Mouse (Mus musculus) stomach, embryonic 15.5 days (tissue): ENCODE results near the gene Hist2h2be. TPM values are rescaled to one million over a fixed set of nuclear protein-coding genes. Genes with fewer than 3 reads are reported as not detected.
"Not testable (repeated sequence)": the region's sequence is repeated elsewhere in the genome, so short reads cannot be mapped to it uniquely, and the experiment has no call there.

ENCODE experiments used
- ATAC-seq: fragments of 200-750 bp; cut with Nextera tagmentation; 2 replicates; pipeline ENCODE4 v1.8.0; 2017; ENCODE audit warnings: low read depth, moderate number of reproducible peaks, moderate TSS enrichment; ENCODE audit not compliant: insufficient read depth, low FRiP score
- H3K27ac ChIP-seq: fragments of 300-500 bp; sonication (generic); 2 replicates; pipeline ENCODE4 v1.5.1; 2015; ENCODE audit warnings: mild to moderate bottlenecking, inconsistent platforms
- H3K27me3 ChIP-seq: fragments of 300-500 bp; sonication (generic); replicated peaks from 2 replicates; pipeline ENCODE4 v1.6.1; 2015; ENCODE audit warnings: inconsistent platforms
- H3K36me3 ChIP-seq: fragments of 300-500 bp; sonication (generic); 2 replicates; pipeline ENCODE4 v1.6.1; 2015; ENCODE audit warnings: inconsistent platforms
- H3K4me1 ChIP-seq: fragments of 300-500 bp; sonication (generic); 2 replicates; pipeline ENCODE4 v1.6.1; 2015; ENCODE audit warnings: inconsistent platforms
- H3K4me2 ChIP-seq: fragments of 300-500 bp; sonication (generic); 2 replicates; pipeline ENCODE4 v1.6.1; 2015; ENCODE audit warnings: mild to moderate bottlenecking, inconsistent platforms
- H3K4me3 ChIP-seq: fragments of 300-500 bp; sonication (generic); replicated peaks from 2 replicates; pipeline ENCODE4 v1.5.1; 2015; ENCODE audit warnings: inconsistent platforms
- H3K9ac ChIP-seq: fragments of 300-500 bp; sonication (generic); 2 replicates; pipeline ENCODE4 v1.6.1; 2015; ENCODE audit warnings: inconsistent platforms
- H3K9me3 ChIP-seq: fragments of 300-500 bp; sonication (generic); 2 replicates; pipeline ENCODE4 v1.6.1; 2016; ENCODE audit warnings: inconsistent platforms
- WGBS: fragments of 180-500 bp; shearing (Covaris S2); methylation state at CpG from one replicate; pipeline ENCODE4 v1.1.7; 2015; 5-methylcytosine and 5-hydroxymethylcytosine counted together
- microRNA-seq: library from miRNA; unstranded; fragments of <30 nt; microRNA quantifications from one replicate; pipeline ENCODE4, GENCODE M21; 2016
- polyA plus RNA-seq: library from polyadenylated mRNA; unstranded; fragments of >200 nt; fragmentation: Nextera tagmentation; extraction: Ambion mirVana; gene quantifications from 2 replicates; pipeline ENCODE4 v1.2.1, GENCODE M21; 2015

Gene Hist2h2be
- polyA plus RNA-seq, 1 experiment from 2014 or later, result 8.0 TPM

GRCm38 (mm10) chr3:96268776-96269378 lies 48.0 kb downstream of the Hist2h2be start:
- not testable (repeated sequence) for H3K4me1 ChIP-seq, H3K36me3 ChIP-seq, H3K9ac ChIP-seq, H3K27me3 ChIP-seq, H3K9me3 ChIP-seq
- H3K4me3 ChIP-seq, result peak overlapping the region; percentile 45
- peak overlapping the region; percentile 98 for H3K27ac ChIP-seq
- H3K4me2 ChIP-seq, result peak overlapping the region; percentile 65
- WGBS, result 0% methylated on average over 15 of the region's 44 CpGs
- peak; percentile 13 for ATAC-seq

- Histone ChIP-seq H3K4me1 (peaks cover 3% of the 10 kb centered on the region; the same call in 1 of the 2 replicates), H3K9ac (peak within 1 kb of the TSS; percentile 42), H3K4me2 (peak within 1 kb of the TSS; percentile 65), H3K27ac (peak within 1 kb of the TSS; percentile 98), H3K36me3 (no peaks in the 10 kb centered on the region), H3K4me3 (peak within 1 kb of the TSS; percentile 54), H3K27me3 (no peaks in the 10 kb centered on the region), H3K9me3 (no peaks in the 10 kb centered on the region)
- ATAC-seq, result peak; percentile 94
- under 1% methylated on average over 45 of the region's 45 CpGs for WGBS
These were observed 48.9 kb downstream of the Hist2h2be start, which contains the start of gene Hist2h2bb for GRCm38 (mm10) chr3:96269511-96270474. Hist2h2bb (plus strand) TSS chr3:96269752.

Small RNAs within 50 kb of the gene (microRNA-seq; reads per million reads assigned to microRNA genes)
- gene Gm44492 (not detected), gene Gm47311 (not detected), gene Gm47313 (not detected)

Other genes starting within 250 kb of the Hist2h2be start
- gene Plekho1, start 225.1 kb upstream of the Hist2h2be start, polyA plus RNA-seq, result 30.9 and 33.2 TPM in 2 replicates
- 33.9 and 35.1 TPM in 2 replicates for gene Vps45, start 162.7 kb upstream of the Hist2h2be start, polyA plus RNA-seq
- 20.0 and 22.3 TPM in 2 replicates for gene Otud7b, start 116.6 kb upstream of the Hist2h2be start, polyA plus RNA-seq
- 13.7 and 15.0 TPM in 2 replicates for gene Mtmr11, start 59.1 kb upstream of the Hist2h2be start, polyA plus RNA-seq
- 135 and 139 TPM in 2 replicates for gene Sf3b4, start 48.8 kb upstream of the Hist2h2be start, polyA plus RNA-seq
- 5.7 and 6.4 TPM in 2 replicates for gene Sv2a, start 40.0 kb upstream of the Hist2h2be start, polyA plus RNA-seq
- gene Bola1, start 1.4 kb upstream of the Hist2h2be start, polyA plus RNA-seq, result 54.8 and 55.0 TPM in 2 replicates
- gene Hist2h2ab, start 1.3 kb upstream of the Hist2h2be start, polyA plus RNA-seq, result 0.81 TPM in 1 of 2 replicates, not detected in the other
- gene Hist2h2ac, start 239 bp upstream of the Hist2h2be start, polyA plus RNA-seq, result 11.4 and 14.5 TPM in 2 replicates
- gene Hist2h3c2, start 18.0 kb downstream of the Hist2h2be start, polyA plus RNA-seq, result 5.6 and 8.7 TPM in 2 replicates
- 50.4 and 70.5 TPM in 2 replicates for gene Hist2h2aa2, start 19.2 kb downstream of the Hist2h2be start, polyA plus RNA-seq
- gene Hist2h2aa1, start 24.4 kb downstream of the Hist2h2be start, polyA plus RNA-seq, result 23.0 and 26.2 TPM in 2 replicates
- 1.9 and 2.5 TPM in 2 replicates for gene Hist2h3c1, start 25.6 kb downstream of the Hist2h2be start, polyA plus RNA-seq
- gene Hist2h4, start 42.2 kb downstream of the Hist2h2be start, polyA plus RNA-seq, result 9.7 and 18.1 TPM in 2 replicates
- gene Hist2h3b, start 47.5 kb downstream of the Hist2h2be start, polyA plus RNA-seq, result 62.1 and 69.4 TPM in 2 replicates
- gene Hist2h2bb, start 48.6 kb downstream of the Hist2h2be start, polyA plus RNA-seq, result 8.2 and 11.2 TPM in 2 replicates
- 3.8 and 4.4 TPM in 2 replicates for gene Fcgr1, start 72.8 kb downstream of the Hist2h2be start, polyA plus RNA-seq
- 0.28 and 0.37 TPM in 2 replicates for gene BC107364, start 231.2 kb downstream of the Hist2h2be start, polyA plus RNA-seq